Mouse (Mus musculus): ENCODE data around the gene Man1c1.

Man1c1 gene

DNA sequence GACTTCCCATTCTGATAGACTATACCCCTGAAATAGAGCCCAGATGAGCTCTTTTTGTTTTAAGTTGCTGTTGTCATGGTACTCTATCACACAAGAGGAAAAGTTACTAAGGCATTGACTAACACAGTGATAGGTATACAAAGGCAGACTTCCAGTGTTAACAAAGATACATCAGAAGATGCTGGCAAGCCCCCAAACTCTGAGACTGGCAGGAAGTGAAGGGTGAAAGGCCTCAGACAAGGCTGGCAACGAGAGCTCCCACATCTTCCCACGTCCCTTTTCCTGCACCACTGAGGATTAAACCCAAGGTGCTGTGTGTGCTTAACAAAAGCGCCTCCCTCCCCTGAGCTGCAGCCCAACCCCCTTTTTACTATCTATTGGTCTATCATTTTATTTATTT, 19.2 kb upstream of the Man1c1 start:
- DNase-seq, result no peak

DNA sequence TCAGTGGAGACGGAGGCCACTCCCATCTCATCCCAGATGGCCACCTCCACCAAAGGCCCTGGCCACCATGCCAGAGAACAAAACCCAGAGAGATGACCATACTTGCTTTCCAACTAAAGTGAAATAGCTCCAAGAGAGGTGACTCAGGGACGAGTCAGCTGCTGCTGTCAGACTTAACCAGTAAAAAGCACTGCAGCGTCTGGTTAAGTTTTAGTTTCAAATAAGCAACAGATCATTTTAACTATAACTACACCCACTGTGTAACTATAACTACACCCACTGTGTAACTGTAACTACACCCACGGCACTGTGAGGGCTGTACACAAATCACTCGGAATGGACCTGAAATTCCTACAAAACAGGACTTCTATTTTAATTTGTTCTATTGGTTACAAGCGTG, 17.0 kb upstream of the Man1c1 start:
- no peak for DNase-seq

DNA sequence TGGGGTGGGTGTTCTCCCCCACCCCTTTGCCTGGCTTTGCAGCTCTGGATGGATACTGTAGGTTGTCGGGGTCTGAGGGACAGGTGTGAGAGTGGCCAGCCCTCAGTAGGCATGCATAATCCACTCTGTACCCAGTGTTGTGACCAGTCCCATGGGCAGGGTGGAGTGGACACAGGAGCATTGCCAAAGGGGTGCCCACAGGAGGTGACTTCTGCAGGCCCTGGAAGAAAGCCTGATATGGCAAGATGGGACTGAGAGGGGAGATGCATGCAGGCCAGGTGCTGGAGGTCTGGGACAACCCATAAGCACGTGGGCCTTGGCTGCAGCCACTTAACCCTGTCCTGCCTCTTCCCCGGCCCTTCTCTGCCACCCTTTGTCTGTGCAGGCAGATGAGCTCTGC, 16.3 kb upstream of the Man1c1 start:
- no peak for DNase-seq

DNA sequence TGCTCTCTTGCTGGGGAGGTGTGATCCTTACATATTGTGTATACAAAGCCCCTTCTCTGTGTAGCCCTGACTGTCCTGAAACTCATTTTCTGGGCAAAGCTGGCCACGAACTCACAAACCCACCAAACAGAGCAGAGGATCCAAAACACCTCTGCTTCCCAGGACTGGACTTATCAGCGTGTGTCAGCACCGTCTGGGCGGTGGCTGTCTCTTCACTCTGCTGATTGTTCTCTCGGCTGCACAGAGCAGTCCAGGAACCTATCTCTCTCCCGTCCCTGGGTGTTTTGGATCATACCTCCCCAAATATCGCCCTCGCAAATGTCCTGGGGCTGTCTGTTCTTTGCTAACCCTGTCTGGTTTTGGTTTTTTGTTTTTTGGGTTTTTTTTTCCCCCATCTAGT, 15.4 kb upstream of the Man1c1 start:
- no peak for DNase-seq

DNA sequence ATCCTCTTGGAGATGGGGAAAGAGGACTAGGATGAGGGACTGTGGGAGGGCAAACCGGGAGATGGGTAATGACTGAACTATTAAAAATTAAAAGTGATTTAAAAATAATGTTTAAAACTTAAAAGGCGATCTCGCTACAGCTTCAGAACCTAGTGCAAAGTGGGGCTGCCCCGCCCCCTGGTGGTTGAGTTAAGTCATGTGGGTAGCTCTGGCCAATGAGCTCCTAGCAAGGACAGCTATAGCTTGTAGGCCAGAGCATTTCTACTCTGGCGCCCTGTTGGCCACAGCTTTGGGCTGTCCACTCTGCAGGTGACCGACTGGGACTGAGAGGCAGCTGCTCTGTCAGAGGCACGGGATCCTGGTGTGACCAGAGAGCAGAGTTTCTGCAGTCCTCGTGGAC, 9.8 kb upstream of the Man1c1 start:
- peak; percentile 81 for DNase-seq

DNA sequence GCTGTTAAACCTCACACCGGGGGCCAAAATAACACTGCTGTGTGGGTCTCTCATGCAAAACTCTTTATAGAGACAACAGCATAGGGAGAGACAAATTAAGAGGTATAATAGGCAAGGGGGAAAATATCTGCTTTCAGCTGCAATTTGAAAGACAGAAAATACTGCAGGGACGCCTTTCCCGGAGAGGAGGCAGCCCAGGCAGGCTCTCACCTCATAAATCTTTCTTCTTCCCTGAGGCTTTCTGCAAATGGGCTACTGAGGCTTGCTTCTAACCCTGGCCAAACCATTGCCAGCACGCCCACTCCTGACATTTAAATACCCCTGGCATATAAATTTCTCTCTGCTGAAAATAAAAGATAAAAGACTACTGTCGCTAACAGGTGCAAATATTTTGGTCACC, 1.2 kb upstream of the Man1c1 start:
- no peak for DNase-seq

DNA sequence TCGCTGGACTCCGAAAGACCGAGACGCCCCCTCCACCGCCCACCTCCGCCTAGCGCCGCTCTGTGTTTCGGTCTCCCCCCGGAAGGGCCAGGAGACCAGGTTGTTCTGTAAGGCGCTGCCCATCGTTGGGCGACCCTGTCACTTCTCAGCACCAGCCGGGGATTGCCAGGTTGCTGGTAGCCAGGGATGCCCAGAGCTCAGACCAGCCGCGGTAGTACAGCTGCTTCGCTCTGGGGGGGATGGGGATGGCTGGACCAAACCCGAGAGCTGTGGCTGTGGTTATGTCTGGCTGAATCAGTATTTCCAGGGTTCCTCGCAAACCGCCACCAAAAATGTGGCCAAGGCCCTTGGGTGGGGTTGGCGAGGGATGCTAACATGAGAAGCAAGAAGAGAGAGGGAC, 500 bp upstream of the Man1c1 start:
- no peak for DNase-seq

DNA sequence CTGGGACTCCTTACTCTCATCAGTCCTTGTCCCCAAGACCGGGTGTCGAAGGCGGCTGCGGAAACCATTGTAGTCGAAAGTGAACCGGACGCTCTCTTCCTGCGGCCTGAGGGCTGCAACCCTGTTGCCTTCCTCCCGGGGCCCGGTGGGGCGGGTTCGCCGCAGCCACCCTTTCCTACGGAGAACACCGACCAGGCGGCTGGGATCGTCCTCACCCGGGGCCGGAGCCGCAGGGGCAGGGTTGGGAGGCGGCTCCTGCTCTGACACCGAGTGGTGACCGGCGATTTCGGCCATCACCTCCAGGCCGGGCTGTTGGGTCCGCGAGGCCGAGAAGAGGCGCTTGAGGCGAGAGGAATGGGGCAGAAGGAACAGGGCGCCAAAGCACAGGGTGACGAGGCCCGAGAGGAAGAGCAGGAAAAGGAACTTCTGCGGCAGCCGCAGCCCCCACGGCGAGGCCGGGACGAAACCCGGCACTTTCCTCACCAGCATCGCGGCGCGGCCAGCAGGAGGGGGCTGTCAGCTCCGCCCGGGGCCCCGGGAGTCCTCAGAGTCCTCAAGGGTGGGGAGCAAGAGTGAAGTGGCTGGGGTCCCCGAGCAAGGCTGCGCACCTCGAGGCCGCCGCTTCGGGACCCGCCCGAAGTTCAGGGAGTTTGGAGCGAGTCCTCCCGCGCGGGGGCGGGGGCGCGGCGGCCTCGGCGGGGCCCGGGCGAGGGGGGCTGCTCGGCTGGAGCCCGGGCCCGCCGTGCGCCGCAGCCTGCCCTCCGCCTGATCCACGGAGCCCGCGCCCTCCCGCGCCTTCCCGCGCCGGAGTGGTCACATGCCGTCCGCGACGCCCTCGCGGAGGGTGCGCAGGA, 882 bp downstream of the Man1c1 start:
- peak; percentile 33 for DNase-seq

DNA sequence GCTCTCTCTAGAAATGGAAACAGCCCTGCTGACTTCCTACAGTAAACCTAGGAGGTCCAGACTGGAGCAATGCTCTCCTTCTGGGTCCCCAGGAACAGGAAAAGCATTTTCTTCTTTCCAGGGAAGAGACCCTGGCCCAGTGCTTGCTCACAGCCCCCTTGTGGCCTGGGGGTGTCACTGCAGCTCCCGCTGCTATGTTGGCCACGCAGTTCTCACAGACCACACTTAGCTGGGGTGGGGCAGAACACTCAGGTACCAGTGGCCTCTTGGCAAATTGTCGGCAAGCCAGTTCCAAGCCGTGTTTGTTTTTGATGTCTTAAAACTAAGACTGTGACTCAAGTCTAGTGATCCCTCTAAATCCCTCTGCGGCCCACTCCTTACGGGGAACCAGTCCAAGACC, 2.2 kb downstream of the Man1c1 start:
- peak; percentile 62 for DNase-seq

DNA sequence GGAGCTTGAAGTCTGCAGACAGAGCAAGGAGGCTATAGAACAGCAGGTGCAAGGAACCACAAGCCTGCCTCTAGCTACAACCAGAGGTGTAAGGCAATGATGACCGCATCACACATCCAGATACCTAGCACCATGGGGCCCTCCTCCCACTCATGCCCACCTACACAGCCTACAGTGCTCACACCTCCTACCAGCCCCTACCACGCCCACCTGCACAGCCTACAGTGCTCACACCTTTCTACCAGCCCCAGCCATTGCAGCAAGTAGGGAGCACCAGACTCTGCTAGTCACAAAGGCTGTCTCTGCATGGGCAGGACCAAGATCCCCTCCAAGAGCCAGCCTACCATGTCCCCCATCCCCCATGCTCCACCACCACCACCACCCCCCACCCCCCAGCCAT, 3.2 kb downstream of the Man1c1 start:
- no peak for DNase-seq

DNA sequence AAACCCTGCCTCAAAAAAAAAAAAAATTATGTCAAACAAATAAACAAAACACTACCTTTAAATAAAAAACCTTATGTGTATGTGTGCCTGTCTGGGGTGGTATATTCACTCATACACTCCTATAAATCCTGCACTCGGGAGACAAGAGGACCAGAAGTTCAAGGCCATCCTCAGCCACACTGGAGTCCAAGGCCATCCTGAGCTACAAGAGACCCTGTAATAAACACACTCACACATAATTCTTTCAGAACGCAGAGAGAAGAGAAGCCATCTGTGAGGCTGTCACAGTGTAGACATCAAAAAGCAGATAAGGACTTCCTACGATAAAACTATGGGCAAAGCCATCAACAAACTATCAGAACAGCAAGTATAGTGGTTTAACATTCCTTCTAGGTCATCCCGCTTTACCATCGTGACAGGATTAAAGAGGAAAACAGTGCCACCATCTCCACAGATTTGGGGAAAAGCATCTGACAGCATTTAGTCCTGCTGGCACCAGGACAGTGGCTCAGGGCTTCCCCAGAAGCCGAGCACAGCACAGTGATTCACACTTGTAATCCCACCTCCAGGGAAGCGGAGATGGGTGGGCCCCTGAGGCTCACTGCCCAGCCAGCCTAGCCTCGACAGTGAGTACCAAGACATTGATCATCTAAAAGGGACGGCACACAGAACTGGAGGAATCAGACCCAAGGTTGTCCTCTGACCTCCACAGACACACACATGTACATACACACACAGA, 10.7 kb downstream of the Man1c1 start:
- DNase-seq, result no peak

DNA sequence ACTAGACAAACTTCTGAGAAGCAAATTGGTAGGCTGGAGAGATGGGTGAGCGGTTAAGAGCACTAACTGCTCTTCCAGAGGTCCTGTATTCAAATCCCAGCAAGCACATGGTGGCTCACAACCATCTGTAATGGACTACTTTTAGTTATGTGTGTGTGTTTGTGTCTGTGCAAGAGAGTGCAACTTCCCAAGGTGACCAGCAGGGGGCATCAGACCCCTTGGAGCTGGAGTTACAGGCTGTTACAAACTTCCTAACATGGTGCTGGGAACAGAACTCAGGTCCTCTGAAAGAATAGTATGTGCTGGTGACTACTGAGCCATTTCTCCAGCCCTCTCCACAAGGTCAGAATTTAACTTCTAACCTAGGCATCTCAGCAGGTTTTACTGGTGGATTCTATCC, 11.7 kb downstream of the Man1c1 start:
- DNase-seq, result no peak

DNA sequence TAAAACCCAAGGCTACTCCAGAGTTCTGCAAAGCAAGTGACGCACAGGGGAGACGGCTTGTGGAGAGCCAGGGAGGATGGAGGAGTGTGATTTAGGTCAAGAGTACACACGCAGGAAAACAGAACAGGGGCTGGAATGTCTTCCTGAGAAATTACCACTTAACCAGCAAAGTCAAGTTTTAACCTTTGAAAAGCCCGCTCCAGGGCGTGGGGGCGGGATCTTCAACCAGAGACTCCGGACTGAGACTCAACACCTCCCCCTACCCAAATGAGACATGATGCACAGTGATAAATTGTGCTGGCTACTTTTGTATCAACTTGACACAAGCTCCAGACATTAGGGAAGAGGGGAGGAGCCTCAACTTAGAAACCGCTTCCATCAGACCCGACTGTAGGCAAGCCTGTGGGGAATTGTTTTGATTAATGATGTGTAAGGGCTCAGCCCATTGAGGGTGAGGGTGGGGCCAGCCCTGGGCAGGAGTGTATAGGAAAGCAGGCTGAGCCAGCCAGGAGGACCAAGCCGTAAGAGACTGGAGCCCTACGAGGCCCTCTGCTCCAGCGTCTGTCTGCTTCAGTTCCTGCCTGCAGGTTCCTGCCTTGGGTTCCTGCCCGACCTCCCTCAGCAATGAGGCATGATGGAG, 17.9 kb downstream of the Man1c1 start:
- DNase-seq, result no peak

DNA sequence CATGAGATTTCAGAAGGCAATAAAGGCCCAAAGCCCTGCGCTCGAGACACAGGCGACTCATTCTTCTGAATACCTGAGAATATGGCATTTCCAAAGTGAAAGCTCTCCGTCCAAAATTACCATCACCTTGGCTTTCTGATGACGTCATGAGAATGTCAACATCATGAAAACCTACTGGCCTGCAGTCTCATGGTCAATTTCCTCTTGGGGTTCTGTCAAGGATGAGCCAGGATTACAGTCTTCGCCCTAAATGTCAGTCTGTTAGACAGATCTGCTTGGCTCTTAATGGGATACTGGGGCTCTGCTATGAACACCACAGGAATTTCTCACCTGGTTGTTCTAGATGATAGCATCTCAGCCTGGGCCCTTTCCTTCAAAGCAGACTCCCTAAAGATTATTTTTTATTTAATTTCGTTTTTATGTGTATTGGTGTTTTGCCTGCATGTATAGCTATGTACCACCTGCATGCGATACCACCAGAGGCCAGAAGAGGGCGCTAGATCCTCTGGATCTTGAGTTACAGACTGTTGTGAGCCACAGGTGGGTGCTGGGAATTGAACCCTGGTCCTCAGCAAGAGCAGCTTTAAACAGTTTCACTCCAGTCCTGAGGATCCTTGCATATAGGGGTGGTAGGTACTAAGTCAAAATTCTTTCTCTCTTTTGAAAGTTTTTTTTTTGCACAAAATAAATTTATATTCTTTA, 19.3 kb downstream of the Man1c1 start:
- no peak for DNase-seq

DNA sequence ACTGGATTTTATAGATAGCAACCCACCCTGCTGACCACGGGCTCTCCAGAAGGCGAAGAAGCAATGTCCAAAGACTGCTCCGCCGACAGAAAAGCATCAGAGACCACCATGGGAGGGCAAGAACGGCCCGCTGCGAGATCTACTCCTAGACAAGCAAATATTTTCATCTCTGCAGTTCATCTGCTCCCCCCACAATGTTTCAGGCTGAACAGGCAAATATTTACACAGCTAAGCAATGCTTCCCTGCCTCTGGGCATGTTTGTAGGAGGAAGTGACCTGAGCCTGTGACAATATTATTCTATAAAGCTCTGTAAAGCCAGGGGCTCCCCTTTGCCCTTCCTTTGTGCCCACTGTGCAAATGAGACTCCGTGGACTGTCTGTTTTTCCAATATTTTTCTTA, 20.2 kb downstream of the Man1c1 start:
- DNase-seq, result no peak

DNA sequence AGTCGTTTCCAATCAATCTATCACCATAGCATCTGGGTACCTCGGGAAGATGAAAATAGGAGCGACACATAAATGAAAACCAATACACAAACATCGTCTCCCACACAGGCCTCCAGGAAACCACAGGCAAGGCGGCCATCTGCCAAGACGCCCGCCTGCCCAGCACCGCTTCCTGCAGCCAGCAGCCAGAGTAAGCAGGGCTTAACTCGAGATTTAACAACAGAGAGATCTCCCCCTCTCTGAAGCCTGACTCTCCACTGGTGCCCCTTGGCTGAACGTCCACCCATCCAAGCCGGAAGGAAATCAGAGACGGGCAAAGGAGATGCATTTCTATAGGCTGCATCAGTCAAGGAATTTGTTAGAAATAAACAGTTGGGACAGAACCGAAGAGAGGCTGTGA, 21.1 kb downstream of the Man1c1 start:
- DNase-seq, result no peak

DNA sequence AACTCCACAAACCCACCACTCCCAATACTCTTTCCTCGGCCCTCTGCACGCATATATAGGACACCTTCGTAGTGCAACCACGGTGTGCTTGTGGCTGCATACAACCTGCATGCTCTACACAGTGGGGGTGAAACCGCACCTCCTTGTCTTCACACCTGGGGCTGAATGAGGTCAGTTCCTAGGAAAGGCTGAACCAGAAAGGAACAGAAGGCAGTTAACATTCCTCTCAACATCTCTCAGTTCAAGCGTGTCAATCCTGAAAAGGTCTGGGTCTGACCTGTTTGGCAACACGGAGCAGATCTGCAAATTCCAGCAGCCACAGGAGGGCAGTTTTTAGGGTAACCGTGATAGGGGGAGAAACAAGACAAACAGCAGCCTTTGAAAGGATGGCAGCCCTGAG, 21.7 kb downstream of the Man1c1 start:
- DNase-seq, result no peak

DNA sequence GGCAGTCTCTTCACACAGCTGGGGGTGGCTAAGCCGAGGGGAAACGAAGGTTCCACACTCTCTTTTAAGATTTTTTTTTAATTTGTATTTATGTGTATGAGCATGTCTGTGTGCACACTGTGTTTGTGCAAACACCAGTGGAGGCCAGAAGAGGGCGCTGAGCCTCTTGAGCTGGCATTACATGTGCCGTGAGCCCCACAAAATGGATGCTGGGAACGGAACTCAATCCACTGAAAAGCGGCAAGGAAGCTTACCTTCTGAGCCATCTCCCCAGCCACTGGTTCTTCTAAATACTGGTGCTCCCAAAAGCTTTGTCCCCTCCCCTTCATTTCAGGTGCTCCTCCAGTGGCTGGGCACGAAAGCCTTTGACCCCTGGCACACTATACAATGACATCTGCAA, 22.3 kb downstream of the Man1c1 start:
- DNase-seq, result no peak

DNA sequence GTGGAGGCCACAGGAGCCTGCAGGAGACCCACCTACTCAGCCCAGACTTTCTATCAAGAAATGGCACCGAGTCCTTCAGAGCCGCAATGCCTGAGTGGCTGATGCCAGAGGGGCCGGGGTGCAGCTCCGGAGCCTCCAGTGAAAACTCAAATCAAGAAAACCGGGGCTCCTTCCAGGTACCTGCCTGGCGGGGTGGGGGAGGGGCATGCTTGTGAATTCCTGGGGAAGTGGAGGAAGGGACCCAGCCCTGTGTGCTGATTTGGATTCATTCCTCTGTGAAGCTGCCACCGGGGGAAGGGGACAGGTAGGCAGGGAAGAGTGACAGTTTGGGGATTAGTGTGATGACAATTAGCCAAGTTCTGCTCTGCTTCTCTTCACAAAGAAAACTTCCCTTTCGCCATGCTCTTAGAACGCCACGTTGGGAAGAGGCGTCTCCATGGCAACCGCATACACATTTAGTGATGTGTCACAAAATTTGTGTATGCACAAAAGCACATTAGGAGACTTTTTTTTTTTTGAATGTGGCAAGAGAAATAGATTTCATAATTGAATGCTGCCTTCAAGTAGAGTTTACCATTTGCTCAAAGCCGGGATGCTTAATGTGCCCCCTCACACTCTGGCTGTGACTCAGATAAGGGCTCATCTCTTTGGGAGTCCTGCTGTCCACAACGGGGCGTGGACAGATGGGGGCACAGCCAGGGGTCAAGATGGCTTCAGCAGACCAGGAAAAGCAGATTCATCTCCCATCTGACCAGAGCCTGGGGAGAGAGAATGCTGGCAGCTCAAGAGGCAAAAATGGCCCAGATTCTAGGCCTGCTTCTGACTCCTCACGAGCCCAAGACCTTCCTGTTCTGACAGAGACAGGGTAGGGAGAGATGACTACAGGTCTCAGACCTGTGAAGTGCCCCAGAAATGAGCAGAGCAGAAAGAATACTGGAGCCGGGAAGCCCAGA, 26.3 kb downstream of the Man1c1 start:
- DNase-seq, result no peak

DNA sequence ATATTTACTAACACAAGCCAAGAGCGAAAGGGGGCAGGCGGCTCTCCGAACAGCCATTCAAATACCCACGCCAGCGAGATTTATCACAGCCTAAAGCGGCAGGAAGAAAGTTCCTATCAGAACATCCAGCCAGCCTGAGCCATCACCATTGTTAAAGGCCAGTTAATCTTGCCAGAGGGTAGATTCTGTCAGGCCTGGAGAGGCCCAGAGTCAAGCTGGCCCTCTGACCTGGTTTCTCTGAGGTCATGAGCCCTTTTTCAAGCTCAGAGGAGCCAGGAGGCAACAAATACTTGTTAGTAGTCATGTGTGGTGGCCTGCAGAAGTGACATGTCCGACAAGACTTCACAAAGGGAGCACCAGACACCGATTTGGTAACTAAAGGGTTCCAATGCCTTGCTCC, 28.3 kb downstream of the Man1c1 start:
- DNase-seq, result no peak

DNA sequence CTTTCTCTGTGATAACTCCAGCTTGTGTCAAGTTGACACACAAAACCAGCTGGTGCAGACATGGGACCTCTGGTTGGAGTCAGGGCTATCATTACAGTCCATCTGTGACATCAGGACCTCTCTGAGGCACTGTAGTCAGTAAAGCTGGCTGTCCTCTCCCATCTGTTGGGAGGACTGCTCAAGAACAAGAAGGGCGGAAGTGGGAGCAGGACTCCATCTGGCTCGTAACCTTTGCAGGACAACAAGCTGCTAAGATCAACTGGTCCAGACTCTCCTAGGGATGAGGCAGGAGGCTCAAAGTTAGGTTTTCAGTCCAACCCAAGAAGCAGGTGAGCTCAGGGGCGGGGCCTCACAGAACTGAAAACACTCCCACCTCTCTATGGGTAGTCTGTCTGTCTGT, 29.1 kb downstream of the Man1c1 start:
- DNase-seq, result peak; percentile 35

DNA sequence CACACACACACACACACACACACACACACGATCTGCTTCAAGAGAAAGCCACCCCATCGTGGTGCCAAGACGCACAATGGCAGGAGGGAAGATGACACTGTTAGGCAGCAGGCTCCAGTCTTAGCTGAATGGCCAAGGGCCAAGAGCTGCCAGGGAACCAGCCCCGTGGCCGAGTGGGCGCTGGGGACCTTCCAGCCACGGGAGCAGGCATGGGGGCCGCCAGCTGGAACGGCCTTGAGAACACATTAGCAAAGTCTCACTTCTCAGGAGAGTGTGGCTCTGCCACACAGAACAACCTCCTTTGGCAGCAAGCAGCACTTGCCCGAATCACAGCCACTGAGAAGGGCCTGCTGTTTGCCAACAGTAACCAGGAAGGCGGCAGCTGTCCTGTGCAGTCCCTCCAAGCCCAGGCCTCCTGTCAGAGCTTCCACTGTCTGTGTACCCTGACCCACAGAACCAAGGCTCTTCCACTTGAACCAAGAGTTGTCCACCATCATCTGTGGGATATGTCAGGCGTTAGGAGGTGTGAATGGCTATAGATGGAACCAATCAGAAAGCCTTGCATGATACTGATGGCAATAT, 30.1 kb downstream of the Man1c1 start:
- DNase-seq, result no peak
